Mouse (Mus musculus): ENCODE results near the gene F2r. TPM values are rescaled to one million over a fixed set of nuclear protein-coding genes. Genes with fewer than 3 reads are reported as not detected.

F2r gene
- total RNA-seq, 1 experiment: 113 TPM

DNA sequence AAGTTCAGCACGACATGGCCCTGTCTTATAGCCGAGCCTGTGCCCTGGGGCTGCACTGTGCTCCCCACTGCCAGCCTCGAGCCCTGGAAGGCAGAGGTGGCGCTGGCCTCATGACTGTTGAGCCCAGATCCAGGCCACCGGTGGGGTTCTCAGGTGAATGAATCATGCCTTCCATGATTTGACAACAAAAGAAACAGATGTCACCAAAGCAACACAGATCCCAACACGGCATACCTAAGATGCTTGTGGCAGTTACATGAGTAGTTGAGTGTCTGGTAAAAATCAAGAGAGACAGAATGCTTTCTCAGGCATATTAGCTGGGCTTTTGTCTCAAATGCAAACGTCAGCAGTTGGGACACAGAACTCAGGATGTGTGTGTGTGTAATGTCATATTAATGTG is 25.5 kb upstream of the F2r start:
- TF ChIP-seq HCFC1 (IDR thresholded peaks at IDR 0.05; ENCODE audit: borderline replicate concordance, insufficient read depth, low read length): no peak
- no peak for TF ChIP-seq ZC3H11A (IDR thresholded peaks at IDR 0.05; ENCODE audit: borderline replicate concordance, low read depth, low read length)
- Histone ChIP-seq H3K9me3 (ENCODE audit: control insufficient read depth, insufficient read depth, low read depth, low read length) (no peaks in the 10 kb centered on the region), H3K4me3 (ENCODE audit: insufficient read depth in 1 of 2, low read depth in 1 of 2, low read length in 2 of 2, poor library complexity in 1 of 2, severe bottlenecking in 1 of 2) (no peak overlapping the region), H3K4me1 (ENCODE audit: control insufficient read depth in 2 of 2, insufficient read depth in 2 of 2, low read length in 2 of 2, poor library complexity in 1 of 2) (no peaks in the 10 kb centered on the region), H3K36me3 (ENCODE audit: control insufficient read depth, insufficient read depth, low read length, poor library complexity, severe bottlenecking) (no peaks in the 10 kb centered on the region), H3K27ac (ENCODE audit: insufficient read depth, low read depth, low read length, poor library complexity, severe bottlenecking) (no peak overlapping the region), H3K9ac (ENCODE audit: insufficient read depth, low read depth, low read length, poor library complexity, severe bottlenecking) (no peak overlapping the region)
- in situ Hi-C loops (cut with MboI; ENCODE audit: low sequenced_read_pairs in 2 of 2, unreplicated experiment in 2 of 2): no loop called here
- no peak for DNase-seq (ENCODE audit: low read depth, low spot score)

DNA sequence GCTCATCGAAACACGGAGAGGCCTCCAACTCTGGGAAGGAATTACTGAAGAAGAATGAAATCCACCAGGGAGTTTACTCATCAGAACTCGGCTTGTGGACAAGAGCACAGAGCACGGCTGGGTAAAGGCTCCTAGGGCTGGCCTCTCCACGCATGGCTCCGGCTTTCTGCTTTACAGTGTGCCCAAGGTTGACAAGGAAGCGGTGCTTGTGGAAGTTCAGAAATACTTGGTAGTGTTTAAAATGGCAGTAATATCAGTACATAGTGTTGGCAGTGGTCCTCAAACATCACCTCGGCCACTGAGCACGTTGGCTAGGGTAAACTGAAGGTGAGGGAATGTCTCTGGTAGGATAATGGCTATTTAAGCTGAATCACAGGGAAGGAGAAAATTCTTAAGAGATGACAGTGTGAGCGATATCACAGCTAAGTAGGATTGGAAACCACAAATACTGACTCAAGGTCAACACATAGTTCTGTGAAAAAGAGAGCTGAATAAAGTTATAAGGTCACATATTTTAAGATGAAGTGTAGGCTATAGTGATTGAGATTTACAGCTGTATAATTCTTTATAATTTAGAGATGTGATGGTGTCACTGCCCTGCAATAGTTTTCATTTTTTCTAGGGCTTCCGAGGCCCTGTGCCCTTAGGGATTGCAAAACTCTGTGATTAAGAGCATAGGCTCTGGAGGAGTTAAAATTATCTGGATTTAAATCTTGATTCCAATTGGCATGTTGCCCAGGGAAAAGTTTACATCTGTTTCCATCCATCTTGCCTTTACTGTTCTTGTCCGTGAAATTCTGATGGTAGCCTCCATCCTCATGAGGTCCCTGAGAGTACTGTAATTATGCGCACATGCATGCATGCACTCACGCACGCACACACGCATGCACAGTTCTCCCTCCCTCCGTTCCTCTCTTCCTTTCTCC is 23.0 kb upstream of the F2r start:
- in situ Hi-C loops (cut with MboI; ENCODE audit: low sequenced_read_pairs in 2 of 2, unreplicated experiment in 2 of 2): no loop called here
- Histone ChIP-seq H3K36me3 (ENCODE audit: control insufficient read depth, insufficient read depth, low read length, poor library complexity, severe bottlenecking) (no peaks in the 10 kb centered on the region), H3K27ac (ENCODE audit: insufficient read depth, low read depth, low read length, poor library complexity, severe bottlenecking) (no peak overlapping the region), H3K9me3 (ENCODE audit: control insufficient read depth, insufficient read depth, low read depth, low read length) (no peaks in the 10 kb centered on the region), H3K4me3 (ENCODE audit: insufficient read depth in 1 of 2, low read depth in 1 of 2, low read length in 2 of 2, poor library complexity in 1 of 2, severe bottlenecking in 1 of 2) (no peak overlapping the region), H3K4me1 (ENCODE audit: control insufficient read depth in 2 of 2, insufficient read depth in 2 of 2, low read length in 2 of 2, poor library complexity in 1 of 2) (no peaks in the 10 kb centered on the region), H3K9ac (ENCODE audit: insufficient read depth, low read depth, low read length, poor library complexity, severe bottlenecking) (no peak overlapping the region)
- no peak for DNase-seq (ENCODE audit: low read depth, low spot score)
- TF ChIP-seq CHD2 (IDR thresholded peaks at IDR 0.05; ENCODE audit: low read depth, low read length) (no peak), ZNF384 (IDR thresholded peaks at IDR 0.05; ENCODE audit: low read depth, low read length) (no peak), ZC3H11A (IDR thresholded peaks at IDR 0.05; ENCODE audit: borderline replicate concordance, low read depth, low read length) (no peak), HCFC1 (IDR thresholded peaks at IDR 0.05; ENCODE audit: borderline replicate concordance, insufficient read depth, low read length) (no peak), MAFK (IDR thresholded peaks at IDR 0.05; ENCODE audit: insufficient read depth, low read depth, low read length) (no peak)

DNA sequence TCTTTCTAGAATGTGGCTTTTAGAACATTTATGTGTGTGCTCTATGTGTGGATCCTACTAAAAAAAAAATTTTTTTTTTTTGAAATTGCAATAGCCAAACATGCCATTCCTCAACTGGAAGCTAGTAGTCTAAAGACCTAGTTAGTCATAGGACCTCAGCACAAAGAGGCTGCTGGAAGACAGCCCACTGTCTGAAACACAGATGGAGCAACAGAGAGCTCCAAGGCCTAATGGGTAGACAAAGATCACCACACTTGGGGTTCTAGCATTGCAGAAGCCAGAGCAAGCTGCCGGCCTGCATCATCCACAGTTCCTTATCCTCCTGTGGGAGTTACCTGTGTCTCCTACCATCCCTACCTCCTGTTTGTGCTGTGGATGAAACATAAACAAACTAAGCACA is 22.1 kb upstream of the F2r start:
- no peak for TF ChIP-seq ZC3H11A (IDR thresholded peaks at IDR 0.05; ENCODE audit: borderline replicate concordance, low read depth, low read length)
- Histone ChIP-seq H3K4me1 (ENCODE audit: control insufficient read depth in 2 of 2, insufficient read depth in 2 of 2, low read length in 2 of 2, poor library complexity in 1 of 2) (no peaks in the 10 kb centered on the region), H3K27ac (ENCODE audit: insufficient read depth, low read depth, low read length, poor library complexity, severe bottlenecking) (no peak overlapping the region), H3K9me3 (ENCODE audit: control insufficient read depth, insufficient read depth, low read depth, low read length) (no peaks in the 10 kb centered on the region), H3K9ac (ENCODE audit: insufficient read depth, low read depth, low read length, poor library complexity, severe bottlenecking) (no peak overlapping the region), H3K36me3 (ENCODE audit: control insufficient read depth, insufficient read depth, low read length, poor library complexity, severe bottlenecking) (no peaks in the 10 kb centered on the region), H3K4me3 (ENCODE audit: insufficient read depth in 1 of 2, low read depth in 1 of 2, low read length in 2 of 2, poor library complexity in 1 of 2, severe bottlenecking in 1 of 2) (no peak overlapping the region)
- in situ Hi-C loops (cut with MboI; ENCODE audit: low sequenced_read_pairs in 2 of 2, unreplicated experiment in 2 of 2): no loop called here
- no peak for DNase-seq (ENCODE audit: low read depth, low spot score)

DNA sequence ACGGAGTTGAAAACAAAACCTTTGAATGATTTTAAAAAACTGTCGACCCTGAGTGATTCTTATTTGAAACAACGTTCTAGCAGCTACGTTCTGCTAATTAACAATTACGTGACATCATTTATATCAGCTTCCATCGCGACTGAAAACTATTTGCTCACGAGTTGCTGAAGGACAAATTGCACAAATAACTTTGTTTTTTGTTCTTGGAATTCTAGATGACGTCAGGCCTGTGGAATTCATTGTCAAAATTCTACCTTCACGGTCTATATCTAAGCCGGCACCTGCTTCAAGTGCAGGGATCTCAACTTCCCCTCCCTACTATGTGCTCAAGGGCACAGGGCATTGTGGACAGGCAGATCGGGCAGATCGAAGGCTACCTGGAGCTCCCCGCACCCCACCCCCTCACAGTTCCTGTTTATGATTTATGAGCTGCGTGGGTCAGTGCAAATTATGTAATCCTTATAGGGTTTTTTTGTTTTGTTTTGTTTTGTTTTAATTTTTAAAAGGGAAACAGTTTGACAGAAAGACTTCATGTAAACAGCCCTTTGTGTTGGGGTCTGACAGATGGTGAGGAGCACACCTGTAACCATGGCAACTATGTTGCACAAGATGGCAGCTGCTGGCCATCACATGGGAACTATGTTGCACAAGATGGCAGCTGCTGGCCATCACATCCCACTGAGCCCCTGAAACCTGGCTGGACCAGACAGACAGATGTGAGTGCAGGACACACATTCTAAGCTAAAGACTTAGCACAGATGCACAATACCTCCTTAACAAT is 21.2 kb upstream of the F2r start:
- H3K4me1 ChIP-seq (ENCODE audit: control insufficient read depth in 2 of 2, insufficient read depth in 2 of 2, low read length in 2 of 2, poor library complexity in 1 of 2): no peaks in the 10 kb centered on the region
- no peak for DNase-seq (ENCODE audit: low read depth, low spot score)
- TF ChIP-seq HCFC1 (IDR thresholded peaks at IDR 0.05; ENCODE audit: borderline replicate concordance, insufficient read depth, low read length): no peak
- TF ChIP-seq MAFK (IDR thresholded peaks at IDR 0.05; ENCODE audit: insufficient read depth, low read depth, low read length): no peak
- no peak for TF ChIP-seq CHD2 (IDR thresholded peaks at IDR 0.05; ENCODE audit: low read depth, low read length)
- TF ChIP-seq ZNF384 (IDR thresholded peaks at IDR 0.05; ENCODE audit: low read depth, low read length): no peak
- no peak for TF ChIP-seq ZC3H11A (IDR thresholded peaks at IDR 0.05; ENCODE audit: borderline replicate concordance, low read depth, low read length)

More for the DNA sequence above, 21.2 kb upstream of the F2r start:
- H3K4me3 ChIP-seq (ENCODE audit: insufficient read depth in 1 of 2, low read depth in 1 of 2, low read length in 2 of 2, poor library complexity in 1 of 2, severe bottlenecking in 1 of 2): no peak overlapping the region
- in situ Hi-C loops (cut with MboI; ENCODE audit: low sequenced_read_pairs in 2 of 2, unreplicated experiment in 2 of 2): no loop called here
- H3K9ac ChIP-seq (ENCODE audit: insufficient read depth, low read depth, low read length, poor library complexity, severe bottlenecking): no peak overlapping the region
- H3K9me3 ChIP-seq (ENCODE audit: control insufficient read depth, insufficient read depth, low read depth, low read length): no peaks in the 10 kb centered on the region
- H3K27ac ChIP-seq (ENCODE audit: insufficient read depth, low read depth, low read length, poor library complexity, severe bottlenecking): no peak overlapping the region
- H3K36me3 ChIP-seq (ENCODE audit: control insufficient read depth, insufficient read depth, low read length, poor library complexity, severe bottlenecking): no peaks in the 10 kb centered on the region
